Mouse (Mus musculus): ENCODE data around the gene Ifnar2.
A peak's percentile ranks its signal among the peaks of the same experiment; 100 is the strongest.
"Not testable (repeated sequence)": the region's sequence is repeated elsewhere in the genome, so short reads cannot be mapped to it uniquely, and the experiment has no call there.

Ifnar2 gene

DNA sequence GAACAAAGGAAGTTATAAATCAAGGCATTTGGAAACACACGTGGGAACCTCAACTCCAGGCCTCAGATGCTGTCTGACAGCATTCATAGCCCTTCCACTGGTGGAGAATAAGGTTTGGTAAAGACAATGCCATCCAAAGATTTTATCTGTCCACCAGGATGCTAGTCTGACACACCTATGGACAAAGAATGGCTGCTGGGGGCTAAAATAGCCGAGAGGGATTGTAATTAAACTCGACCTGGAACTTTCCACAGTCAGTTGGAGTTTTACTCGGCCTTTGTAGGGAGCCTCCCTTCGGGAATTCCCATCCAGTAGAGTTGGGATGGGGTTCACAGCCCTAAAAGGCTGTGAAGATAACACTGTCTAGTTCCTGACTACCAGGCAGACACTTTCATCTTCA lies 54.9 kb downstream of the Ifnar2 start:
- no peak for DNase-seq (ENCODE audit: low spot score)

DNA sequence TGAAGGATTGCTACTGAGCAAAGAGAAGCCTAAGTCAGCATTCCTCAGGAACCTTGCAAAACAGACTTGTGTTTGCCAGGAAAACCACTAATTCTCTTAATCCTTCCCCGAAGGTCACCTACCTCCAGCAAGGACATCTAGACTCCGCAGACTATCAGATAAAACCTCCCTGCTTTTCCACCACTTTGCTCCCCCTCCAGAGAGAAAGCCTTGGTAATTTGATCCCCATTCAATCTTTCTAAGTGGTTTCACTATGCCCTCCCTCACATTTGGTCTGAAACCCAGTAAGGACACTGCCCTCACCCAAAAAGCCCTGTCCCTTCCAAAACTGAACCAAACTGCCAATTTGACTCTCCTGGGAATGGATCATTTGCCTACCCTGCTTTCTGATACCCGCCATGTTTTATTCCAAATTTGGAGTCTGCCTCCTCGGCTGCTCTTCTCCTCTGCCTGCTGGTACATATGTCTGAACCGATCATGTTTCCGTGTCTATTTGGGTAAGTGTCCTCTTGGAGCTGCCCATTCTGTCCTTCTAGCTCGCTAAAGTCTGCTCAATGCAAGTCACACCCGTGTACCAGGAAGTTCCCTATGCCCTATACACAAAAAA lies 55.8 kb downstream of the Ifnar2 start:
- peak; percentile 48 for DNase-seq (ENCODE audit: low spot score)

DNA sequence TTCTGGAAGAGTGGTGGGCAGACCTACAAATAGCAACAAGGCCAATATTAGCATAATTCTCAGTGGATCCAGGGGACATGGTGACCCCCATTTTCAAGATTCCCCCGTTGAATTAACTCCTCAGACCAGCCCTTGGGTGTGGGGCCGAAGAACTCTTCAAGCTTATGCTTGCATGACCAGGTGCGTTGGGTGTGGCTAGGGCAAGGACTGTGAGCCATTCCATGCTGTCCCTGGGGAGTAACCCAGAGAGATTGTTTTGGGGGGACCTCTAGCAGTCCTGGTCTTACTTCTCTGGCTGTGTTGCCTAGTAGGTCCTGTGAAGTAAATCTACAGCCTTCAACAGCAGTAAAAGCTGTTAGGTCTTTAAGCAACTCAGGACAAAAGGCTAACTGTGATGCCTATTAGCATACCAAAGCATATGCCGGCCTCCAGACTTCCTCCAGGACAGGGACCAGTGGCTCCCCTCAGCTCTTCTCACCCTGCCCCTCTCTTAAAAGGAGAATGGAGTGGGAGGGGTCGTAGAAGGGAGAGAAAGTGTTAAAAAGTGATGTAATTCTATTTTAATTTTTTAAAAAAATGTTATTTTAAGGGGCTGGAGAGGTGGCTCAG lies 60.2 kb downstream of the Ifnar2 start:
- DNase-seq (ENCODE audit: low spot score) = no peak

DNA sequence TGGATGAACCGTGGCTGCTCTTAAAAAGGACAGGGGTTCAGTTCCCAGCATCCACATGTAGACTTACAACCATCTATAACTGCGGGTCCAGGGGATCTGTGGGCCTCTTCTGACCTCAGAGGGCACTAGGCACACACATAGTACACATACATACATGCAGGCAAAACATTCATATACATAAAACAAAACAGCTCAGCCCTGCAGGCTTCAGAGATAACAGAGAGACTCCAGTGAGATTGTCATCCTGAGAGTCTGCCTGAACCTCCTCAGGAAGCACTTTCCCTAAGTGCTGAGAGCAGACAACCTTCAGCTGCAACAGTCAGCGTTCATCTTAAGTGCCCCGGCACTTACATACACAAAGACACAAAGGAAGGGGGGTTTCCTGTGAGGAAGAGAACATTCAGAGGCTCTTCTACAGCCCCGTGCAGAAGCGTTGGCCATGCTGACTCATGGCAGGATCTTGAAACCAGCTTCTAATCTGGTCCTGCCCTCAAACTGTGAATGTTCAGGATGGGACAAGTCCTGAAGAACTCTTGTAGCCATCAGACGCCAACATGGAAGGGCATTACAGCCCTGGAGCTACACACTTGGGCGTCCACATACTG lies 60.8 kb downstream of the Ifnar2 start:
- DNase-seq (ENCODE audit: low spot score) = no peak

DNA sequence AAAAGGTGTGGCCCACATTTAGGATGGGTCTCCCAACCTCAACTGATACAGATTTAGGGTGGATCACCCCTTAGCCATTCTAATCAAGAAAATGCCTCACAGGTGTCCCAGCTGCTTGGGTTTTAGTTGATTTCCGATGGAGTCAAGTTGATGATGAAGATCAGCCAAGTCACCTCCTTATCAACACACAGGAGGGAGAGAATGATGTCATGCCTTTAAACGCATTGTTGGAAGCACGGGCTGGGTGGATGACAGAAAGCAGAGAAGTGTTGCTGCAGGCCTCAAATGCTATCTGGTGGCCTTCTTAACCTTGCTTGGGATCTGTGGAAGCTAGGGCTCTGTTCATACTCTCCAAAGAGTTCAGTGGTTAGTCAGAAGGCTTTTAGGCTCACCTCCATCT lies 61.5 kb downstream of the Ifnar2 start:
- DNase-seq (ENCODE audit: low spot score) = no peak

DNA sequence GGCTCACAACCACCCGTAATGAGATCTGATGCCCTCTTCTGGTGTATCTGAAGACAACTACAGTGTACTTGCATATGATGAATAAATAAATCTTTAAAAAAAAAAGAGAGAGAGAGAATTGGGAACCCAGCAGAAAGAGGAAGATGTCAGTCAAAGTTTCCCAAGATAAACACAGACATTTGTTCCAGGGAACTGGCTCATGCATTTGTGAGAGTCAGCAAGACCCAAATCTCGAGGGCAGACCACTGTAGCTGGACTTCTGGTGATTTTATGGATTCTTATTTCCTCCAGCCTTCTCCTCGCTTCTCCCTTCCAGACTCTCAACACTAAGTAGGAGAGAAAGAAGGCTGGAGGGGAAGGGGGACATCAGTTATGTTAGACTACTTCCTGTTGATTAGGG lies 65.5 kb downstream of the Ifnar2 start:
- no peak for DNase-seq (ENCODE audit: low spot score)

DNA sequence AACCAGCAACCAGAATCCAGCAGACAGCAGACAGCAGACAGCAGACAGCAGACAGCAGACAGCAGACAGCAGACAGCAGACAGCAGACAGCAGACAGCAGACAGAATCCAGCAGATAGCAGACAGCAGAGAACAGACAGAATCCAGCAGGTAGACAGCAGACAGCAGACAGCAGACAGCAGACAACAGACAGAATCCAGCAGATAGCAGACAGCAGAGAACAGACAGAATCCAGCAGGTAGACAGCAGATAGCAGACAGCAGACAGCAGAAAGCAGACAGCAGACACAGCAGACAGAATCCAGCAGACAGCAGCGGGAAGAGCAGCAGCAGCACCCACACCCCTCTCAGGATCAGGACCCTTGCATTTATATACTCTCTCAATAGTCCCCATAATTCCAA lies 66.0 kb downstream of the Ifnar2 start:
- not testable (repeated sequence) for DNase-seq (ENCODE audit: low spot score)

DNA sequence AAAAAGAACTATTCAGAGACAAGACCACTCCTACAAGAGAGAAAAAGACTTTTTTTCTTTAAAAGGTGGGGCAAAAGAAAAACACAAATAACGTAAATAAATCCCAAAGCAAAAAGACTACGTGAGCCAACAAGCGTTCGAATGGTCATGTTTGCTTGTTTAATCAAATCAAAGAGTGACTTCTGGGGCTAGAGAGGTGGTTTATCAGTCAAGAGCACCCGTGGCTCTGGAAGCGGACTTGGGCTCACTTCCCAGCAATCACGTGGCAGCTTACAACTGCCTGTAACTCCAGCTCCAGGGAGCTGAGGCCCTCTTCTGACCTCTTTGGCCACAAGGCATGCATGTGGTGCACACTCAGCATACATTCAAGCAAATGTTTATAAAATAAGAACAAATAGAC lies 68.8 kb downstream of the Ifnar2 start:
- DNase-seq (ENCODE audit: low spot score) = peak; percentile 74

DNA sequence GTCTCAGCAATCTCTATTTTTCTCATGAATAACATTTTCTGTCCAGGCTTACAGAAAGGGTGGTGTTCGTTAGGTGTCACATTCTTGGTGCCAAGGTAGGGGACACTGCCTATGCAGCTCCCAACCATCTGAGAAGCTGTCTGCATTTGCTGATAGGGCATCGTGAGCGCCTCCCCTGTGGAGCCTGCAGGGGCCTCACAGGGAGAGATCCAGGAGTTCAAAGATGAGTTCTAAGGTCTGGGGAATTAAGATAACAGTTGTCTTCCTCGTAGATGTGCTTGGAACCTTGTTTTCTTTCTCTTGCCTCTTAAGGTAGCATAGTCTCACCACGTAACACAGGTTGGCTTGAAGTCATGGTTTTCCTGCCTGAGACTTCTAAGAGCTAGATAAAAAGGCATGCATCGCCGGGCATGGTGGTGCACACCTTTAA lies 69.2 kb downstream of the Ifnar2 start:
- DNase-seq (ENCODE audit: low spot score) = peak; percentile 70

DNA sequence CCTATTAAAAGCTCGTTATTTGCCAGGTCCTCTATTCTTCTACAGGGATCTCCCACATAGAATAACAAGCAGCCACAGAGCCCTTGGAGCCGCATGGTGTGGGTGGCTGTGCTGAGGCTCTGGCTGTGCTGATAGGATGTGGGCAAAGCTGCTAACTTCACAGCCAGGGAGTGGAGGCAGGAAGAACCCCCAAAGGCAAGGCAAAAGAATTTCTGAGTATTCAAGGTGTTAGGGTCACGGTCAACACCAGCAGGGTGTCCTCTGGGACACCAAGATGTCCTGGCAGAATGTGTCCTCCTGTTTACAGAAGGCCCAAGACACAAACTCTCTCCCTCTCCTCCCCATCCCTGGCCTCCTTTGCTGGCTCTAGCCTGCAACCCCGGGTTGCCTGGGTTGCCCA lies 69.9 kb downstream of the Ifnar2 start:
- no peak for DNase-seq (ENCODE audit: low spot score)

DNA sequence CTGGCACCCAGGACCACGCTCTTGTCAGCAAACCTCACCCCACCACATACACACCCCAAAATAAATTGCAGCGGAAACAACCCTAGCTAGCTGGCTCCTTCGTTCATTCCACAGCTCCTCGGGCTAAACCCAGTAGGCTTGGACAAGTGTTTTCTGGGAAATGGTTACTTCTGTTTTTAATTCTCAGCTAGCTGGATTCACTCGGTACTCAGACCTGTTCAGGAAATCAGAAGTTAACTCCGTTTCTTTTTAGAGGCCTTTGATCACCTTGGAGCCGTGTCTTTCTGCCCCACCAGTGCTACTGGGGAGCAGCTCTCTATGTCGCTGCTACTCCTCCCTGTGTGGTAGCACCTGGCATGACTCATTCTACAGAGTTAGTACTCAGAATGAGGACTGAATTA lies 70.6 kb downstream of the Ifnar2 start:
- no peak for DNase-seq (ENCODE audit: low spot score)

DNA sequence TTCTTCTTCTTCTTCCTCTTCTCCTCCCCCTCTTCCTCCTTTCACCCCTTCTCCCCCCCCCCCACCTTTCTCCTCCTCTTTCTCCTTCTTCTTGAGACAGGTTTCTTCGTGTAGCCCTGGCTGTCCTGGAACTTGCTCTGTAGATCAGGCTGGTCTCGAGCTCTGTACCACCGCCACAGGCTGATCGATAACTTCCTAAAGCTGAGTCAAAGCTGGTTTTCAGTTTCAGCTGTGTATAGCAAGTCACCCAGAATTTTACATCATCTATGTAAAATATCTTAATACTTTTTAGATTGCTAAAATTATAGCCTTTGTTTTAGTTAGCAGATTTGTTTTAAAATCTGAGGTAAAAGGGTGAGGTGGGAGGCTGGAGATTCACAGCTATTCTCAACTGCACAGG lies 72.3 kb downstream of the Ifnar2 start:
- no peak for DNase-seq (ENCODE audit: low spot score)

DNA sequence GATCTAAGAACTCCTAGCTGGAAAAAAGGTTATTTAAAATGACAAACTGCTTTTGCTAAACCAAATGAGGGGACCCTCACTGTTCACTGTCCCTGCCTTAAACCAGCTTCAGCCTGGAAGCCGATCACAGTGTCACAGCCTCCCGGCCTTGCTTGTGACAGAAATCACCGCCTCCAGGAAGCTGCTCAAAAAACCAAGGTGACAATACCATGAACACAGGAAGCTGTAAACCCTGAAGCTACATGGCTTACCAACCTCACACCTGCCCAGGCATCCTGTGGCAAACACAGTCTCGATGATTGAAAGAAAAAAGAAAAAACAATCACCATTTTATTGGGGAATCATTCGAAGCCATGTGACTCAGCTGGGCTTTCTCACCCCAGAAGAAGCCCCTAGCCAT lies 73.0 kb downstream of the Ifnar2 start:
- no peak for DNase-seq (ENCODE audit: low spot score)

DNA sequence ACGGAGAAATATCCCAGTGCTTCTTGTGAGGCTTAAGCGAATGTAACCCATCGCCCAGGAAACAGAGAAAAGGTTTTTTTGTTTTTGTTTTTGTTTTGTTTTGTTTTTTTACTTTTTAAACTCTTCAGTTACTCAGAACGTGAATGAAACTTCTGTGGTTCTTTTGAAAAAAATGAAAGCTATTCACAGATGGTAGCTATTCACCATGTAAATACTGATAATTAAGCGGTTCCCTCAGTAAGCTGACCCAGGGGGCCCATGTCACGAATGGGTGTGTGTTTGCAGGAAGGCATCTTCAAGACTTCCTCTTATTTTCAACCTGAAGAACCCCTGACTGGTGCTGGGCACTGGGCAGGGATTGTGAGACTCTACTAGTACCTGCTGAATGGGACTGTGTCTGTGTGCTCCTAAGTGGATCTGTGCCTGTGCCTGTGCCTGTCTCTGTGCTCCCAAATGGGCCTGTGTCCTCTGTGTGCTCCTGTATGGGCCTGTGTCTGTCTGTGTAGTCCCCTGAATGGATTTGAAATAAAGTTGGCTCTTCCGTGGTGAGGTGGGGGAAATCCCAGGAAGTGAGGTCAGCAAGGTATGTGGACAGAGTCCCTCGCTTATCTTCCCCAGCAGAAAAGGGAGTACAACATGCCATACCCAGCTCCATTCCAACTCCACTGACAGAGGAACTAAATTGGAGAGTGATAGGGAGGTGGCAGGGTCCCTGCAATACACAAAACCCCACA lies 74.4 kb downstream of the Ifnar2 start:
- no peak for DNase-seq (ENCODE audit: low spot score)

DNA sequence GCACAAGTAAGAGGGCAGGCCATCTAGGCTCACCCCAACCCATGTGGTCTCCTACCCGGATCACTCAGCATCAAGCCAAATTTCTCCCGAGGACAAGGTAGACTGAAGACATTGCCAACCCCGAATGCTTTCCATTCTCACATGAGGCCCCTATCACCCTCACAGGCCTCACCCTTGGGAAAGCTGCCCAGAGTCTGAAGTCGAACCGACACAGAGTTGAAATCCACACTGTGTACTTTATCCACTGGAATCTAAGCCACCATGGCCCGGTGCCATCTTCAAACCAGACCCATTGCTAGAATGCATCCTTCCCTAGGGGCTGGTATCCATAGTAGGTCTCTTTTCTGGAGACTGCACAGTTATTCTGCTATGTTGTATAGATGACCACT lies 74.9 kb downstream of the Ifnar2 start:
- no peak for DNase-seq (ENCODE audit: low spot score)

DNA sequence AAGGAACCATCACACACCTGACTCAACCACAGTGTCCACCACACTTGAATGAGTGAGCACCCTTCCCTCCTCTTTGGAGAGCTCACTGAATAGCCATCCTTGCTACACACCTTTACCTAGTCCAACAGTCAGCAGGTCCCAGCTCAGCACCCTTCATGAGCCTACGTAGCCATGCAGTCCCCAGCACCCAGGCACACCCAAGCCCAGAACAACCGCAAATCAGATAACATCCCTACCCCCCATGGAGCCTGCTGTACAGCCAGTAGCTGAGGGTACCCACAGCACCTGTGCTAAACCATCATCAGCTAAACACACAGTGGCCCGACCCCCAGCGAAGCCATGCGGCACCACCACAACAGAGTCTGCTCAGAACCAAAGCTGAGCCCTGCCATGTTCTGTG lies 75.5 kb downstream of the Ifnar2 start:
- DNase-seq (ENCODE audit: low spot score) = no peak

DNA sequence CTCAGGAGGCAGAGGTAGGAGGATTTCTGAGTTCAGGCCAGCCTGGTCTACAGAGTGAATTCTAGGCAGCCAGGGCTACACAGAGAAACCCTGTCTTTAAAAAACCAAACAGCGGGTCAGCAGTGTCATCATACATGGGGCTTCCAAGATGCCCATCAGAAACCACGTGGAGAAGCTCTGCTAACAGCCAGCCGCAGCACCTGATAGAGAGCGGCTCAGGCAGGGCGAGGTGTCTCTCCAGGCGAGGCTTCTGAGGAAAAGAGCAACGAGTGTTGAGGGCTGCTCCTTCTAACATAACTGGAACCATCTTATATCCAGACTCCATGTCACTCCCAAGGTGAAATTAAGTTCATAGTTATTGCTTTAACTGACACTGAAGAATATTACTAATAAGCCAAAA lies 76.3 kb downstream of the Ifnar2 start:
- no peak for DNase-seq (ENCODE audit: low spot score)

DNA sequence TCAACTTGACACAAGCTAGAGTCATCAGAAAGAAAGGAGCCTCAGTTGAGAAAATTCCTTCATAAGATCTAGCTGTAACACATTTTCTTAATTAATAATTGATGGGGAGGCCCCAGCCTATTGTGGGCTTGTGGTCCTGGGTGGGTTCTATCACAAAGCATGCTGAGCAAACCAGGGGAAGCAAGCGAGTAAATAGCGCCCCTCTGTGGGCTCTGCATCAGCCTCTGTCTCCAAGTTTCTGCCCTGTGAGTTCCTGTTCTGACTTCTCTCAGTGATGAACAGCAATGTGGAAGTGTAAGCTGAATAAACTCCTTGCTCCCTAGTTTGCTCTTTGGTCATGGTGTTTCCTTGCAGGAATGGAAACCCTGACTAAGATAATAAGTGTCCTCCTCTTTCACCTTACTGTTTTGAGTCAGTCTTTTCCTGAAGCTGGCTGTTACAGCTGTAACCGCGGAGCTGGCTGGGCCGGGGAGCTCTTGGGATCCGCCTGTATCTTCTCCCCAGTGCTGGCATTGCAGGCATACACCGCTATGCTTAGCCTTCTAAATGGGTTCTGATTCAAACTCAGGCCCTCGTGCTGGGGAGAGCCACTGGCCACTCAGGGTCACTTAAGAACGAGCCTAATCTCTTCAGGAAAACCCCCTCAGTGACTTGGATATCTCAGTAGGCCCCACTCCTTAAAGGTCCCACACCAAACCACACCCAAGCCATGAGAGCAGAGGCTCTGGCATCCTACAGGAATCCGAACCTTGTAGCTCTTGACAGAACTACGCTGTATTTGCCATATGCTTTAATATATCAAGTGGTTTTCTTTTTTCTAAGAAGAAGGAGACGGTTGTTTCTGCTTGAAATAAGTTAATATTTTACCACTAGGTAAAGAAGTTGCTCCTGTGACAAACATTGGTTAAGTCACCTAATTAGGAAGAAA lies 77.8 kb downstream of the Ifnar2 start:
- DNase-seq (ENCODE audit: low spot score) = no peak

DNA sequence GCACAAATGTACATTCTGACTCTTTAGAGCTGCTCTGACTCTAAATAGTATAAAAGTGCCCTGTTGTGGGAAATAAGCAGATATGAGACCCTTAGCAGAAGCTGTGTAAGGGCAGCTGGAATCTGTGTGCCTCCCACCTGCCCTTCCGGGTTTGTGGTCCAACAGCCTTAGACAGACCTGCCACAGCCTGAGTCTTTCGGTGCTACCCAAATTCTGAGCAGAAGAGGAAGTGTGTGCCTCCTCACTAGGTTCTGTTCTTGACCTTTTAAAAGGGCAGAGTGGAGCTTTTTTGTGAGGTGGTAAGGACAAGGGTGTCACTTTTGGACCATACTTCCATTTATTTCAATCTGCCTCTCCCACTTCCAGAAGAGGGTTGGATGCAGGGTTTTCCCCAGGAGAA lies 79.4 kb downstream of the Ifnar2 start:
- no peak for DNase-seq (ENCODE audit: low spot score)

DNA sequence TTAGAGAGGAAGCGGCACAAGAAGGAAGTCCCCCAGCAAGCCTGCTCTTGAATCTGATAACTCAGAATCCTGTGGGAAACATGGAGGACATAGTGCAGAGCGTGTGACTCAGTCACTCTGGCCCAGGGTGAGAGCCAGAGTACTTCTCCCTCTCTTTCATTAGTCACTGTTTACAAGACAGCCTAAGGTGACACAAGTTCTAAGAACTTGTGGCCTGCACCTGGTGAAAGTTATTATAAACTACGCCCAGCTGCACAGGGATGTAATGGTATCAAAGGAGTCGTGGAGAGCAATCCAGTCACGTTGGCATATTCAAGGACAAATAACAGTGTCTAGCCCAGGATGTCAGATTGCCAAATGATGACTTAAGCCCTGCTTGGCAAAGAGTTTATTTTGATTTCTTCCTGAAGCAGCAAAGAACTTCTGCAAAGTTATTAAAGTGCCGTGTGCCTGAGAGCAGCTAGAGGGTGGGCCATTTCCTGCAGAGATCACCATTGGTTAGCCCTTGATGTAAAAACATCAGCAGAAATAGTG lies 79.8 kb downstream of the Ifnar2 start:
- no peak for DNase-seq (ENCODE audit: low spot score)
